Mouse (Mus musculus): ENCODE results near the gene Fyttd1.

Gene Fyttd1

DNA sequence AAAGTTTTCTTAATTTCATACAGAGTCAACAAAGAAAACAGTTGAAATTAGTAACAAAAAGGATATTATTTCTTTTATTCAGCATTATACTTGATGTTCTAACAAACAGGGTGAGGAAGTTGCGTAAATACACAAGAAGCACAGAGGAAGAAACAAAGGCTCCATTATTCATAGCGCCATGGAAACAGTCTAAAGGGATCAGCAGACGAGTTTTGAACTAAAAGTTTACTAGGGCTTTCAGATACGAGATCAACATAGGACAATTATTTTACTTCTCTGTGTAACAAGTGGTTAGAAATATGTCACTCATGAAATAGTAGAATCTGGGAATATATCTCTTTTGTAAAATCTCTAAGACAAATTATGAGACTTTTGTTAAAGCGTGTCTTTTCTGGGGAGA is 68.1 kb downstream of the Fyttd1 start:
- no peak for DNase-seq

DNA sequence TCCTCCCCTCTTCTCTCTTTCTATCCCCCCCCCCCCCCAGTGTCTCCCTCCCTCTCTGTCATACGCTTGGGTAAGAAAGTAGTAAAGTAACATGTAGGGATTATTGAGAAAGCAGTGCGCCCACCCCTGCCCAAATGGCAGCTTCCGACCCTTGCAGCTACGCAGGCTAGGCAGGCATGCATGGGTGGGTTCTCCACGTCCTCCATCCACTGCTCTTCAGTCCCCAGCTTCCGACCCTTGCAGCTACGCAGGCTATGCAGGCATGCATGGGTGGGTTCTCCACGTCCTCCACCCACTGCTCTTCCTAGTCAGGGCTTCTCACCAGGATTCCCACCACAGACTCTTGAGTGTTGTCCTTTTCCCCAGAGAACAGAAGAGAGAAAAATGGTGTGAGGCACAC is 70.7 kb downstream of the Fyttd1 start:
- DNase-seq, result no peak

DNA sequence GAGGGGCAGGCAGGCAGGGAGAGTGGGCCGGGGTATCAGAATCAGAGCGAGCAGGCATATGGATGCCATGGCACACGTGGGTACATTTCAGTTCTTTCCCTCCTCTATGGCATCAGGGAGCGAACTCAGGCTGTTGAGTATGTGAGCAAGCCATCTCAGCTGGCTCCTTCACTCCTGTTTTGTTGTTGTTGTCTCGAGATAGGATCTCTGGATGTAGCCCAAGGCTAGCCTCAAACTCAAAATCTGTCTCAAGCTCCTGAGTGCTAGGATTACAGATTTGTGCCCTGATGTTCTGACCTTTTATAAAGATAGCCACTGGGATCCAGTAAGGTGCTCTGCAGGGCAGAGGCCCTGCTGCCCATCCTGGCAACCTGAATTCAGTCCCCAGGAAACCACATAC is 71.4 kb downstream of the Fyttd1 start:
- no peak for DNase-seq

DNA sequence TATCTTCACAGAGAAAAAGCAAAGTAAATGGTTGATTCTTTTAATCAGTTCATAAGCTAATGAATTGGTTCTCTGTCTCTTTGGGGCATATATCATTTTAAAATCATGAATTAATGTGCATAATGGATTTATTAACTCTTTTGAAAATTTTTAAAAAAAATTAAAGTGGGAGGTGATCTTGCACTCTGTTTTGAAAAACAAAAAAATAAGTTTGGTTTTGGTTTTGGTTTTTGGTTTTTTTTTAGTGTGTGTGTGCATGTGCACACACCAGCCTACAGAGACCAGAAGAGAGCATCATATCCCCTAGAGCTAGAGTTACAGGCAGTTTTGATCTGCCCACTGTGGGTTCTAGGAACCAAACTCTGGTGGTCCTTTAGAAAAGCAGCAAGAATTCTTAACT is 72.0 kb downstream of the Fyttd1 start:
- DNase-seq, result no peak

DNA sequence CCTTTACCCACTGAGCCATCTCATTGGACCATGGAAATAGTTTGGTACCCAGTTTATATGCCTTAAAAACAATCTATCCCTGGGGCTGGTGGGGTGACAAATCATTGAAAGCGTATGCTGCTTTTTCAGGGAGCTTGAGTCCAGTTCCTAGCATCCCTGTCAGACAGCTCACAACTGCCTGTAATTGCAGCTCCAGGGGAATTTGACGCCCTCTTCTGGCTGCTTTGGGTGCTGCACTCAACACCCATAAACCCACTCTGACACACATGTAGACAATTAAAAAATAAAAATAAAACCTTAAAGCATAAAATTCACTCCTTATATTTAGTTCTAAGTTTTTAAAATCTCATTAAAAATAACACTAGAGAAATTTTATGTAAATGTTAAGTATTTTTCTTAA is 73.8 kb downstream of the Fyttd1 start:
- DNase-seq, result no peak

DNA sequence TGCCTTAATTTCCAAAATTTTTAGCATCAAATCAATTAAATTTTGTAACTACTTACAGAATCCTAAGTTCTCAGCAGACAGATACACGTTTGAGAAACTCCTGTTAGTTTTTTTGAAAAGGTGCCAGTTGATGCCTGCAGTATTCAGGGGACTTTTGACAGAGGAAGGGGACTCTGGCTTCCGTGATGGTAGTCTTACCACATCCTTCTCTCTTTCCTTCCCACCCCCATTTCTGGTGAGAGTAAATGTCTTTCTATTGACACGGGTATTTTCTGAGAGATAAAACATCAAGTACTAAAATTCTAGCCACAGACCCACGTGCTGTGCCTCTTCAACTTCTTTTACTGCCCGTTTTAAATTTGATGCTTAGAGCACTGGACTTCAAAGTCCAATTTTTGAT is 76.5 kb downstream of the Fyttd1 start:
- no peak for DNase-seq

DNA sequence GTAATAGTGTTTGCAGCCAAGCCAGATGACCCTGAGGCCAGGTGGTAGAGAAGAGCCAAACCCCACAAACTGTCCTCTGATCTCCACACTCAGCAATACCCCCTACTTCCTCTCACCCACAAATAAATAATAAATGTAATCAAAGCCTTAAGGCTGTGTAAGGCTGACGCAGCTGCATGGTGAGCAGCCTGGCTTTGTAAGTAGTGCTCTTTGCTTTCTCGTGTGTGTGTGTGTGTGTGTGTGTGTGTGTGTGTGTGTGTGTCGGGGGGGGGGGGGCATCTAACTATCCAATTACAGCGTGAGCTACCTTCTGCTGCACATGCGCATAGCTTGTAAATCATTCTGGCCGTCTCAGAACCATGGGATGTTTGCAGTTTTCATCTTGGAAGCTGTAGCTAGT is 77.0 kb downstream of the Fyttd1 start:
- DNase-seq, result no peak

DNA sequence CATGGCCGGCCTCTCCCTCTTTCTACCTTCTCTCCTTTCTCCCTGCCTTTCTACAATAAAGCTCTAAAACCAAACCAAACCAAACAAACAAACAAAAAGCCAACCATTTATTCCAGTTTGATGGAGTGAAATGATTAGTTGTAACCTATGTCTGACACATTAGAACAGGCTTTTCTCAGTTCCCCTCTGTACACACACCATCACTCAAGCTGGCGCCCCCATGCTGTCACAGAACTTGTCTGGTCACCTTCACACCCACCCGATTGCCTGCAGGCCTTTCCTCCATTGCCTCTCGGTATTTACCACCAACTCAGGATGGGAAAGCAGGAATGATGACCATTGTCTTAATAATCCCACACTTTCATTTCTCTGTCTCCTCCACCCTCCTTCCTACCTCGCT is 79.6 kb downstream of the Fyttd1 start:
- DNase-seq, result no peak
